Mouse (Mus musculus) midbrain, embryonic 11.5 days (tissue): ENCODE results near the gene Nfasc. TPM values are rescaled to one million over a fixed set of nuclear protein-coding genes. Genes with fewer than 3 reads are reported as not detected.

ENCODE experiments used
- ATAC-seq: fragments of 200-750 bp; cut with Nextera tagmentation; 2 replicates; pipeline ENCODE4 v1.8.0; 2017; ENCODE audit warnings: moderate TSS enrichment, moderate library complexity; ENCODE audit not compliant: low FRiP score
- DNase-seq: peaks from one replicate; pipeline ENCODE4 v3.0.0; 2015; ENCODE audit warnings: low spot score; ENCODE audit errors: missing footprints
- H3K27ac ChIP-seq: fragments of 300-500 bp; sonication (generic); 2 replicates; pipeline ENCODE4 v1.5.1; 2014; ENCODE audit warnings: low read depth, low read length
- H3K27me3 ChIP-seq: fragments of 300-500 bp; sonication (generic); 2 replicates; pipeline ENCODE4 v1.6.1; 2014; ENCODE audit warnings: mild to moderate bottlenecking, low read length, moderate library complexity, mixed read lengths; ENCODE audit not compliant: control insufficient read depth, insufficient read depth
- H3K36me3 ChIP-seq: fragments of 300-500 bp; sonication (generic); 2 replicates; pipeline ENCODE4 v1.6.1; 2014; ENCODE audit warnings: mild to moderate bottlenecking, low read length, moderate library complexity, mixed read lengths; ENCODE audit not compliant: control insufficient read depth, insufficient read depth
- H3K4me1 ChIP-seq: fragments of 300-500 bp; sonication (generic); 2 replicates; pipeline ENCODE4 v1.6.1; 2014; ENCODE audit warnings: low read length; ENCODE audit not compliant: control insufficient read depth, insufficient read depth
- H3K4me2 ChIP-seq: fragments of 300-500 bp; sonication (generic); 2 replicates; pipeline ENCODE4 v1.6.1; 2014; ENCODE audit warnings: mild to moderate bottlenecking, moderate library complexity
- H3K4me3 ChIP-seq: fragments of 300-500 bp; sonication (generic); 2 replicates; pipeline ENCODE4 v1.5.1; 2014; ENCODE audit warnings: low read depth, low read length
- H3K9ac ChIP-seq: fragments of 300-500 bp; sonication (generic); 2 replicates; pipeline ENCODE4 v1.6.1; 2014; ENCODE audit warnings: low read length
- H3K9me3 ChIP-seq: fragments of 300-500 bp; sonication (generic); 2 replicates; pipeline ENCODE4 v1.6.1; 2016; ENCODE audit warnings: low read length; ENCODE audit not compliant: control insufficient read depth
- WGBS: fragments of 180-500 bp; shearing (Covaris S2); extraction: QIAGEN DNeasy Blood & Tissue Kit; methylation state at CpG from one replicate; pipeline ENCODE4 v1.1.7; 2014; 5-methylcytosine and 5-hydroxymethylcytosine counted together
- polyA plus RNA-seq: library from polyadenylated mRNA; unstranded; fragments of >200 nt; fragmentation: Nextera tagmentation; extraction: Ambion mirVana; gene quantifications from 2 replicates; pipeline ENCODE4 v1.2.1, GENCODE M21; 2014

Nfasc gene
- polyA plus RNA-seq, 1 experiment from 2014 or later: 16.4 TPM

DNA sequence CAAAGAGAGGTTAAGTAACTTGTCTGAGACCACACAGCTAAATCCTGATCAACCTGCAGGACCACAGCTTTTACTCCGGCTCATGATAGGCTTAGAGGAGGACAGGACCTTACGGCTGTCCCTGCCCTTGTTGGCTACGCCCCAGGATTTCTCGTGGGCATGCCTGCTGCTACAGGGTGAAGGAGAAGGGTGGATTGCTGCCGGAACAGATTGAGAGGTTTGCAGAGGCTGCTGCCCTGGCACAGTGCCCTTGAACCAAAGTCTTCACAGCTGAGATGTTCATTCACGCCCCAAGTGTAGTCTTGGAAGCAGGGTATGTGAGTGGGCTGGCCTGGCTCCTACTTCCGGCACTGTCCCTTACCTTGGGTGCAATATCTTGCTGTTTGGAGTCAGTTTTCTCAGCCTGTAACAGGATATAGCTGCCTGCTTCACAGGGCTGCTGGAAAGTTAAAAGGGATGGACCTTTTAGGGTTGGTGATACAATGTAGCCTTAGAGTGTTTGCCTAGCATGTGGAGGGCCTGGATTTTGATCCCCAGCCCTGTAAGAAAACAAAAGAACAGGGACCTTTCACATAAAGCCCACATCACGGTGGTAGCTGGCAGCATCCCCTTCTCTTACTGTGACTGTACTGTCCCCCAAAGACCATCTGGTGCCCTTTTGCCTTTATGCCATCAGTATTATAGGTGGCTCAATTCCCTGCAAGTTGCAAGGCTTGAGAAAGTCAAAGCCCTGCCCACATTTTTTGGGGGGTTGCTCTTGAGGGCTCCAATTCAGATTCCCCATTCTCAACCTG is 180.5 kb downstream of the Nfasc start:
- Histone ChIP-seq H3K9me3 (no peaks in the 10 kb centered on the region), H3K27ac (peak overlapping the region; percentile 70; the same call in 1 of the 2 replicates), H3K36me3 (no peaks in the 10 kb centered on the region), H3K4me3 (no peak overlapping the region), H3K4me1 (peaks cover 34% of the 10 kb centered on the region), H3K9ac (no peak overlapping the region), H3K4me2 (no peak overlapping the region), H3K27me3 (no peaks in the 10 kb centered on the region)
- ATAC-seq: no peak
- WGBS: 84% methylated on average over 8 of the region's 8 CpGs
- no peak for DNase-seq

GRCm38 (mm10) chr1:132559045-132559444 is 182.6 kb downstream of the Nfasc start:
- Histone ChIP-seq H3K27me3 (no peaks in the 10 kb centered on the region), H3K4me1 (peaks cover 32% of the 10 kb centered on the region), H3K27ac (peak overlapping the region; percentile 41), H3K9me3 (no peaks in the 10 kb centered on the region), H3K4me3 (no peak overlapping the region), H3K36me3 (no peaks in the 10 kb centered on the region), H3K4me2 (no peak overlapping the region), H3K9ac (no peak overlapping the region)
- ATAC-seq (peak; percentile 46), DNase-seq (peak; percentile 89)
- WGBS: 13% methylated on average over 6 of the region's 6 CpGs

- peak overlapping the region; percentile 41 for H3K27ac ChIP-seq
- H3K4me1 ChIP-seq: peaks cover 32% of the 10 kb centered on the region
- no peaks in the 10 kb centered on the region for H3K27me3 ChIP-seq
- no peak overlapping the region for H3K4me2 ChIP-seq
- H3K36me3 ChIP-seq: no peaks in the 10 kb centered on the region
- WGBS: 32% methylated on average over 9 of the region's 9 CpGs
- H3K9me3 ChIP-seq: no peaks in the 10 kb centered on the region
- no peak overlapping the region for H3K4me3 ChIP-seq
- DNase-seq (peak; percentile 91), ATAC-seq (peak; percentile 73)
- no peak overlapping the region for H3K9ac ChIP-seq
These were observed 183.5 kb downstream of the Nfasc start for GRCm38 (mm10) chr1:132557901-132558631.

DNA sequence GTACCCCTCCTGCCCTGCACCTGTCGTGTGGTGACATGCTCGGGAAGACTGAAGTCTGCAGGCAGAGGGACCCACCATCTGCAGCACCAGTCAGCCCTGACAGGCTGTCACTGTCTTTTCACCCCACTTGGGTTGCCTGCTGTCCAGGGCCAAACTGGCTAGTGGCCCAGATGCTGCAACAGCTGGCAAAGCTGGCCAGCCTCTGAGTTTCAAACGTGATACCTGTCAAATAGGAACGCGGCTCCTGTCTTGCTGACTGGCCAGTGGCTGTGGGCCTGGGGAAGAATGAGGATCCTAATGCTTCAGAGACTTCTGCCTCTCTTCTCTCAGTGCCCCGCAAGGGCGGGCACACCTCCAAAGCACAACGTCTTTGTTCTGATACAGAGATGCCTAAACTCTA is 197.8 kb downstream of the Nfasc start:
- Histone ChIP-seq H3K4me2 (no peak overlapping the region), H3K4me1 (peaks cover 6% of the 10 kb centered on the region; the same call in 1 of the 2 replicates), H3K9me3 (no peaks in the 10 kb centered on the region), H3K27me3 (peaks cover 21% of the 10 kb centered on the region), H3K9ac (no peak overlapping the region), H3K27ac (no peak overlapping the region), H3K36me3 (no peaks in the 10 kb centered on the region), H3K4me3 (no peak overlapping the region)
- DNase-seq (peak; percentile 83), ATAC-seq (no peak)
- WGBS: 68% methylated on average over 8 of the region's 8 CpGs

DNA sequence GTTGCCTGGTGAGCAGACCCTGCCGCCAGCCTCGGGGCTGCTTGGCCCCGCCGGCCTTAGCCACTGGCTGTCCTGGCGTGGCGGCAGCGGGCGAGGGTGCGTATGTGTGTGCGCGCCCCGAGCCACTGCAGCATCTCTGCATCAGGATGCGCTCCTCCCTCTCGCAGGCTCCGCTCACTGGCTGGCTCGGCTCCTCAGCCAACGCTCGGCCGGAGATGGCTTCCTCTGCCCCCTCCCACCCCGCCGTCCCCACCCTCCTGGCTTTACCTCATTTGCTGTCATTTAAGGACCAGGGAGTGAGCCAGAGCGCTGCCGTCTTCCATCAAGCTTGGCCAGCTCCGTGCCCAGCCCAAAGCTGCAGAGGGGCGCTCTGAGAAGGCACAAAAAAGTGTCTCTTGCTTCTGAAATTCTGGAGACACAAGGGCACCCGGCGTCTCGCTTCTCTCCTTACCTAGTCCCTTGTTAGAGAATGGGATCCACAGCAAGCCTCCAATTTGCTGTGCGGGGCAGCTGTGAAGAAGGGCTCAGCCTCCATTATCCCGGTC is 198.8 kb downstream of the Nfasc start, which contains the start of gene Cntn2:
Gene Cntn2, minus strand, starts transcription at position 495 of the 545 bp plus-strand sequence.
- H3K9me3 ChIP-seq: no peaks in the 10 kb centered on the region
- H3K9ac ChIP-seq: peak within 1 kb of the TSS; percentile 54
- H3K4me2 ChIP-seq: peak within 1 kb of the TSS; percentile 51
- peaks cover 21% of the 10 kb centered on the region for H3K27me3 ChIP-seq
- H3K36me3 ChIP-seq: no peaks in the 10 kb centered on the region
- under 1% methylated on average over 30 of the region's 30 CpGs for WGBS
- ATAC-seq: peak; percentile 87
- H3K27ac ChIP-seq: peak within 1 kb of the TSS; percentile 35; the same call in 1 of the 2 replicates
- peak; percentile 94 for DNase-seq
- peak within 1 kb of the TSS; percentile 33 for H3K4me3 ChIP-seq
- H3K4me1 ChIP-seq: peaks cover 9% of the 10 kb centered on the region

- 10% methylated on average over 5 of the region's 5 CpGs for WGBS
- H3K4me1 ChIP-seq: peaks cover 12% of the 10 kb centered on the region
- H3K27me3 ChIP-seq: peaks cover 21% of the 10 kb centered on the region
- H3K4me2 ChIP-seq: peak overlapping the region; percentile 51
- H3K9me3 ChIP-seq: no peaks in the 10 kb centered on the region
- peak overlapping the region; percentile 54 for H3K9ac ChIP-seq
- DNase-seq (no peak), ATAC-seq (no peak; the same call in 1 of the 2 replicates)
- peak overlapping the region; percentile 33 for H3K4me3 ChIP-seq
- no peaks in the 10 kb centered on the region for H3K36me3 ChIP-seq
- peak overlapping the region; percentile 35; the same call in 1 of the 2 replicates for H3K27ac ChIP-seq
These were observed 199.6 kb downstream of the Nfasc start for GRCm38 (mm10) chr1:132541824-132542599.

- 7% methylated on average over 14 of the region's 14 CpGs for WGBS
- no peaks in the 10 kb centered on the region for H3K9me3 ChIP-seq
- peak overlapping the region; percentile 33 for H3K4me3 ChIP-seq
- H3K4me2 ChIP-seq: peak overlapping the region; percentile 51
- H3K9ac ChIP-seq: no peak overlapping the region
- H3K4me1 ChIP-seq: peaks cover 12% of the 10 kb centered on the region
- H3K27me3 ChIP-seq: peaks cover 21% of the 10 kb centered on the region
- H3K27ac ChIP-seq: no peak overlapping the region
- DNase-seq (peak; percentile 88), ATAC-seq (peak; percentile 33)
- no peaks in the 10 kb centered on the region for H3K36me3 ChIP-seq
These were observed 200.3 kb downstream of the Nfasc start for GRCm38 (mm10) chr1:132541171-132541823.

GRCm38 (mm10) chr1:132540701-132541100 is 200.9 kb downstream of the Nfasc start:
- Histone ChIP-seq H3K36me3 (no peaks in the 10 kb centered on the region), H3K27ac (no peak overlapping the region), H3K4me3 (peak overlapping the region; percentile 33; the same call in 1 of the 2 replicates), H3K27me3 (peaks cover 21% of the 10 kb centered on the region), H3K9me3 (no peaks in the 10 kb centered on the region), H3K9ac (no peak overlapping the region), H3K4me2 (peak overlapping the region; percentile 51), H3K4me1 (peaks cover 12% of the 10 kb centered on the region)
- WGBS: 64% methylated on average over 7 of the region's 7 CpGs
- ATAC-seq: no peak
- peak; percentile 81 for DNase-seq
